Mouse (Mus musculus) hindbrain, embryonic 16.5 days (tissue): Measurements from ENCODE around the gene Golga4. TPM values are rescaled to one million over a fixed set of nuclear protein-coding genes. Genes with fewer than 3 reads are reported as not detected.

Experiments
- ATAC-seq: fragments of 200-750 bp; cut with Nextera tagmentation; 2 replicates; pipeline ENCODE4 v1.8.0; 2017; ENCODE audit warnings: moderate TSS enrichment, moderate library complexity
- H3K27ac ChIP-seq: fragments of 300-500 bp; sonication (generic); 2 replicates; pipeline ENCODE4 v1.5.1; 2014; ENCODE audit warnings: low read depth, mild to moderate bottlenecking, control low read depth, low read length, moderate library complexity
- H3K27me3 ChIP-seq: fragments of 300-500 bp; sonication (generic); replicated peaks from 2 replicates; pipeline ENCODE4 v1.6.1; 2014; ENCODE audit warnings: low read length; ENCODE audit not compliant: control insufficient read depth, insufficient read depth
- H3K36me3 ChIP-seq: fragments of 300-500 bp; sonication (generic); 2 replicates; pipeline ENCODE4 v1.6.1; 2014; ENCODE audit warnings: mild to moderate bottlenecking, low read length, moderate library complexity, mixed read lengths; ENCODE audit not compliant: control insufficient read depth, insufficient read depth
- H3K4me1 ChIP-seq: fragments of 300-500 bp; sonication (generic); 2 replicates; pipeline ENCODE4 v1.6.1; 2014; ENCODE audit warnings: low read depth, low read length; ENCODE audit not compliant: control insufficient read depth, insufficient read depth
- H3K4me2 ChIP-seq: fragments of 300-500 bp; sonication (generic); 2 replicates; pipeline ENCODE4 v1.6.1; 2014; ENCODE audit warnings: mild to moderate bottlenecking, low read length, control low read depth, moderate library complexity
- H3K4me3 ChIP-seq: fragments of 300-500 bp; sonication (generic); 2 replicates; pipeline ENCODE4 v1.5.1; 2014; ENCODE audit warnings: mild to moderate bottlenecking, low read length, control low read depth, moderate library complexity
- H3K9ac ChIP-seq: fragments of 300-500 bp; sonication (generic); 2 replicates; pipeline ENCODE4 v1.6.1; 2014; ENCODE audit warnings: low read depth, mild to moderate bottlenecking, control low read depth, low read length, moderate library complexity
- H3K9me3 ChIP-seq: fragments of 300-500 bp; sonication (generic); 2 replicates; pipeline ENCODE4 v1.6.1; 2014; ENCODE audit warnings: mild to moderate bottlenecking, low read length, moderate library complexity; ENCODE audit not compliant: control insufficient read depth
- WGBS: fragments of 180-500 bp; shearing (Covaris S2); extraction: QIAGEN DNeasy Blood & Tissue Kit; methylation state at CpG from one replicate; pipeline ENCODE4 v1.1.7; 2014; 5-methylcytosine and 5-hydroxymethylcytosine counted together
- polyA plus RNA-seq: library from polyadenylated mRNA; unstranded; fragments of >200 nt; fragmentation: Nextera tagmentation; extraction: Ambion mirVana; gene quantifications from 2 replicates; pipeline ENCODE4 v1.2.1, GENCODE M21; 2015

The Golga4 gene
- polyA plus RNA-seq, 1 experiment from 2014 or later, result 36.5 TPM

DNA sequence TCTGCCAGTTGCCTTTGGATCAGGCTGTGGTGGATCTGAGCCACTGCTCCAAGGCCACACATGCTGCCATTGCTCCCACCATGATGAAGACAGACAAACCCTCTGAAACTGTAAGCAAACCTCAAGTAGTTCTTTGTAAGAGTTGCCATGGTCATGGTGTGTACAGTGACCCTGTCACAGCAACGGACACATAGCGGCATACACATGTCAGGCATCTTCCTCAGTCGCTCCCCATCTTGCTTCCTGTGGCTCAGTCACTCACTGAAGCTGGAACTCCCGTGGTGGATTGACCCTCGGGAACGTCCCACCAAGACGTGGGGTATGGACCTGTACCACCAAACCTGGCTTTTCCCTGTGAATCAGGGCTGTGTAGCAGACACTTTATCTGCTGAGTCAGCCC, 57.8 kb downstream of the Golga4 start:
- H3K9me3 ChIP-seq, result no peaks in the 10 kb centered on the region
- no peak overlapping the region for H3K9ac ChIP-seq
- WGBS, result 94% methylated on average over 7 of the region's 7 CpGs
- no peak for ATAC-seq
- peaks cover 63% of the 10 kb centered on the region for H3K36me3 ChIP-seq
- no peaks in the 10 kb centered on the region for H3K27me3 ChIP-seq
- no peak overlapping the region for H3K4me2 ChIP-seq
- no peak overlapping the region for H3K27ac ChIP-seq
- H3K4me3 ChIP-seq, result no peak overlapping the region
- H3K4me1 ChIP-seq, result no peaks in the 10 kb centered on the region

DNA sequence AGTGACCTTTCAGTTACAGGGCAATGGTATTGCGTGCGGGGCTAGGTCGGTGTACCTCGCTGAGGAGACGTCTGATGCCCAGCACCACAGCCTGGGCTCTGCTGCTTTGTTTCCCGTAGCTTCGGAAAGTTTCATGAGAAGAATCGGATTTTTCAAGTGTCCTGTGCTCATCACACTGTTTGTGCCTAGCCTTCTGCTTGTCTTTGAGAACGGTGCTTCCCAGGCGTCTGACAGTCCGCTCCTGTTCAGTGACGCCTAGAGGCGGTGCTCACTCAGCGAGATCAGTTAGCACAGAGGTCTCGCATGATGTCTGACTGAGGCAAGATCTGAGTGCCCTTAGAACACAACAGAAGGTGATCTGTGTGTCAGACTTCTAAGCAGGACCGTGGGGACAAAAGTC, 58.6 kb downstream of the Golga4 start:
- ATAC-seq, result no peak
- 94% methylated on average over 16 of the region's 16 CpGs for WGBS

DNA sequence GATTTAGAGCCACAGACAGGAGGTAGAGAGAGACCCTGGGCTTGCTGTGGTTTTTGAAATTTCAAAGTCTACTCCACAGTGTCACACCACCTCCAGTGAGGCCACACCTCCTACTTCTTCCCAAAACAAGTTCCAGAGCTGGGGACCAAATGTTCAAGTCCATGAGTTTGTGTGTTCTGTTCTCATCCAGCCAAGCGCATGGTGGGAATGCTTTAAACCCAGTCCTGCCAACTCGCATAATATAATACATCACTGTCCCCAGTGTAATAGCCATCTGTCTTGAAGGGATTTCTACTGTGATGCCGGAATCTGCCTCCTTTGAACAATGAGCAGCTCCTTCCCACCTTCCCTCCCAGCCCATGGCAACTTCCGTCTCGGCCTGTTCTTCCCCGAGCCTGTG, 63.3 kb downstream of the Golga4 start:
- Histone ChIP-seq H3K36me3 (peaks cover 37% of the 10 kb centered on the region), H3K4me2 (no peak overlapping the region), H3K27ac (no peak overlapping the region), H3K9me3 (no peaks in the 10 kb centered on the region), H3K9ac (no peak overlapping the region), H3K27me3 (no peaks in the 10 kb centered on the region), H3K4me1 (no peaks in the 10 kb centered on the region), H3K4me3 (no peak overlapping the region)
- ATAC-seq, result no peak
- 73% methylated on average over 6 of the region's 6 CpGs for WGBS

More for the DNA sequence above, 58.6 kb downstream of the Golga4 start:
- Histone ChIP-seq H3K27me3 (no peaks in the 10 kb centered on the region), H3K27ac (no peak overlapping the region), H3K36me3 (peaks cover 64% of the 10 kb centered on the region), H3K4me3 (no peak overlapping the region), H3K9ac (no peak overlapping the region), H3K4me2 (no peak overlapping the region), H3K4me1 (no peaks in the 10 kb centered on the region), H3K9me3 (no peaks in the 10 kb centered on the region)

DNA sequence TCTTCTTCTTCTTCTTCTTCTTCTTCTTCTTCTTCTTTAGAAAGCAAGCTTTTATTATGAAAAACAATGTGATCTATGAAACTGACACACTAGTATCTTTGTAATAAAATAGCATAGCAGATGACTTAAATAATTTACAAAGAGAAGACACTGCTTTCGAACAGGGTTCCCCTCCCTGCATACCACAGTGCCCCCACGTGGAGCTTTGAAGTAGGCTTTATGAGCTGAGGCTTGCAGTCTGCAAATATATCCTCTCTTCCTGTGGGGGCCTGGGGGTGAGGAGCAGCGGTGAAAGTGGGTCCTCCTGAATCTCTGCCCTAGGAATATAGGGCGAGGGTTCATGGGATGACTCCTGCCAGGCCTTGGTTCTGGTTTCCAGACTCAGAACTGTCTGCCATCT, 64.8 kb downstream of the Golga4 start:
- Histone ChIP-seq H3K9me3 (no peaks in the 10 kb centered on the region), H3K4me2 (no peak overlapping the region), H3K4me1 (no peaks in the 10 kb centered on the region), H3K27ac (no peak overlapping the region), H3K9ac (no peak overlapping the region), H3K27me3 (no peaks in the 10 kb centered on the region), H3K4me3 (no peak overlapping the region), H3K36me3 (peaks cover 34% of the 10 kb centered on the region)
- ATAC-seq, result no peak
- WGBS, result 85% methylated on average over 4 of the region's 4 CpGs

DNA sequence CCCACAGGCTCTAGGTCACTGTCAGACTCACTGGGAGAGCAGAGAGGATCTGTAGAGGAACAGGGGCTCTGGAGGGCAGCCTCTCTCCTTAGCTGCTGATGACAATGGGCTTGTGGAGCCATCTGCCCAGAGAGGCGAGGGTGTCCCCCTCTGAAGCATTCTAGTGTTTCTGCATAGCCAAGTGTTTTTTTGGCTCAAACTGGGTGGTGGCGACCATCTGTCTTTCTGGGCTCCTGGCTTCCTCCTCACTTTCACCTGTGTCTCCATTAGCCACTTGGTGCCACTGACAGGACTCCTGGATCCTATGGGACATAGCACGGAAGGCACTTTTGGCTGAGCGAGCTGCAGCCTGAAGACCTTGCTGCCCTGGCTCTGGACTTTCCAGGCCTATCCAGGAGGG, 65.6 kb downstream of the Golga4 start:
- peaks cover 34% of the 10 kb centered on the region for H3K36me3 ChIP-seq
- H3K9ac ChIP-seq, result no peak overlapping the region
- no peaks in the 10 kb centered on the region for H3K4me1 ChIP-seq
- WGBS, result 89% methylated on average over 4 of the region's 4 CpGs
- H3K27ac ChIP-seq, result no peak overlapping the region
- no peak overlapping the region for H3K4me3 ChIP-seq
- H3K9me3 ChIP-seq, result no peaks in the 10 kb centered on the region
- ATAC-seq, result no peak
- H3K4me2 ChIP-seq, result no peak overlapping the region
- no peaks in the 10 kb centered on the region for H3K27me3 ChIP-seq

DNA sequence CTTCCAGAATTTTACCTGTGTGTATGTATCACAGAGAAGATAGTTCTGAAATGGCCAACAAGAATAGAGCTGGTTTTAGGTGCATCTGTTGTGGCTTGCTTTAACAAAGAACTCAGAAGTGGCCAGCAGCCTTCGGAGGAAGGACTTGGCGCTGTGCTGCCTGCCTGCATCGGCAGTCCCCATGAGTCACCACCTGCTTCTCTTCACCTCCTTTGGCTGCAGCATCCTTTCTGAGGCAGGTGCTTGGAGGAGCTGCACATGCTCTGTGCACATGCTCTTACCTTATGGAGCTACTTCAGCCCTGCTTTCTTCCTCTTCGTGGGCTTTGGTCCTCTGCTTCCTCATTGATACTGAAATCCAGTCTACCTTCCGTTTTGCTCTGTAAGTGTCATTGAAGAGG, 68.8 kb downstream of the Golga4 start:
- Histone ChIP-seq H3K9me3 (no peaks in the 10 kb centered on the region), H3K27ac (no peak overlapping the region), H3K4me1 (no peaks in the 10 kb centered on the region), H3K27me3 (no peaks in the 10 kb centered on the region), H3K4me3 (no peak overlapping the region), H3K4me2 (no peak overlapping the region), H3K9ac (no peak overlapping the region), H3K36me3 (peaks cover 24% of the 10 kb centered on the region)
- WGBS, result 93% methylated on average over 5 of the region's 5 CpGs
- ATAC-seq, result no peak

DNA sequence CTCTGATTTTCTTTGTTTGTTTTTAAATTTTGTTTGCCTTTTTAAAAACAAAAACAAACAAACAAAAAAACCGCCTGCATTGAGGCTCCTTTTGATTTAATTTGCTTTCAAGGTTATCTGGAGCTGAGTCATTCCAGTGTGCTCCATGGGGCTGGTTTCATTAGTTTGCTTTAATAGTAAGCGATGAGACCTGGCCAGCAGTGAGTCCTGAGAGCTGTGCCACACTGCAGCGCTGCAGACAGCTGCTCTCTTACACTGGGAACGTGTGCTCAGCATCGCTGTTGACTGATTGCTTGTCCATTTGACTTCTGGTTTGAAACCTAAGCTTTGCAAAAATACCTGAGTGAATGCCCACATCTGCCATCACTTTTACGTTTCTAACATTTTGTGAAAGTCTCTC, 74.3 kb downstream of the Golga4 start:
- WGBS, result 79% methylated on average over 6 of the region's 6 CpGs
- Histone ChIP-seq H3K36me3 (peaks cover 16% of the 10 kb centered on the region), H3K27me3 (no peaks in the 10 kb centered on the region), H3K9me3 (no peaks in the 10 kb centered on the region), H3K4me1 (no peaks in the 10 kb centered on the region), H3K27ac (no peak overlapping the region), H3K9ac (no peak overlapping the region), H3K4me3 (no peak overlapping the region), H3K4me2 (no peak overlapping the region)
- ATAC-seq, result no peak

DNA sequence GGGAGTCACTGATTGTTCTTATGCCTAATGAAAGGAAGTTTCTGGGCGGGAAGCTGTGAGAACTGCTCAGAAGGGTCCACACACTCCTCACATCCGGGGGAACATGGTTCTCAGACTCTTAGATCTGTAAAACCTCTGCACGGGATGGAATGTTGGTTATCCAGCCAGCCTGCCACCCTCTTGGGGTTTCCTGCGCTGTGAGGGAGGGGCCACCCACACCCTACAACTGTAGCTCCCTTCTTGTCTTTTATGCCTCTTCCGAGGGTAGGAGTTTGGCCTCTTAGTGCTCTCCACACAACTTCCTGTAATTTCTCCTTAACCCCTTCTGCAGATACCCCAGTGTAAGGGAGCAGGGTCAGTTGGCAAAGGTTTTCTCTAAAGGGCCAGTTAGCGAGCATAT, 76.7 kb downstream of the Golga4 start:
- peaks cover 9% of the 10 kb centered on the region for H3K36me3 ChIP-seq
- no peak overlapping the region for H3K27ac ChIP-seq
- H3K9me3 ChIP-seq, result no peaks in the 10 kb centered on the region
- no peak for ATAC-seq
- H3K27me3 ChIP-seq, result no peaks in the 10 kb centered on the region
- 84% methylated on average over 6 of the region's 6 CpGs for WGBS
- H3K4me2 ChIP-seq, result no peak overlapping the region
- no peak overlapping the region for H3K9ac ChIP-seq
- no peak overlapping the region for H3K4me3 ChIP-seq
- no peaks in the 10 kb centered on the region for H3K4me1 ChIP-seq

DNA sequence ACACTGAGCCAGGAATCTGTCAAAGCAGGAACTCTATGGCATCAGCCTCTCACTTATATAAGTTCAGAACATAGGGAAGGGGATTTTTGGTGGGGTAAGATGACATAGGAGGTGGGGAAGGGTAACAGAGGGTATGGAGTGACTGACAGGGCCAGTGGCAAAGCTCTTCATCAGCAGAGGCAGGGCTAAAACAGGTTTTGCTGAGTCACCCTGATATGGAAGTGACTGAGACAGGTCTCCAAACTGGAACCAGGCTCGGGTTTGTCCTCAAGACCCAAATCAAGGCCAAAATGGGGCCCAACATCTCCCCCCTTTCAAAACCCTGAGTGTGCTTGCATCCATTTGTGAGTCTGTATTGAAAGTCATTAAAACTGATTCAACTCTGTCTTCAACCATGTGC, 78.8 kb downstream of the Golga4 start:
- 100% methylated on average over 1 of the region's 1 CpGs for WGBS
- Histone ChIP-seq H3K9me3 (no peaks in the 10 kb centered on the region), H3K4me1 (no peaks in the 10 kb centered on the region), H3K36me3 (peaks cover 9% of the 10 kb centered on the region), H3K4me3 (no peak overlapping the region), H3K27ac (no peak overlapping the region), H3K9ac (no peak overlapping the region), H3K4me2 (no peak overlapping the region), H3K27me3 (no peaks in the 10 kb centered on the region)
- ATAC-seq, result no peak

DNA sequence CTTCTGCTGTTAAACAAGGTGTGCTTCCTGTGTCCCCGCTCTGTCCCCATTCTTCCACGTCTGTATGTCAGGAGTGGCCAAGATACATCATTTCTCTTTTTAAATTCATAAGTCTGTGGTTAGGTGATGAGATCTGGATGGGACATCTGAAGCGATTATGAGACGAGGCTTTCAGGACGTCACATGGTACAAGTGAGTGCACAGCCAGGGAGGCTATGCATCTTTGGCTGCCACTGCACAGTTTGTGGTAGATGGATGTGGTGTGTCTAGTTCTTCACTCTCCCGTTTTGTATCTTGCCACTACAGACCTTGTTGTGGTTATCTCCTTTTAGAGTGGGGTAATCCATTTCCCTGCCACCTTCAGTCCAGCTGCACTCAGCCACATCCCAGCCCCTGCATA, 79.9 kb downstream of the Golga4 start:
- H3K27me3 ChIP-seq, result no peaks in the 10 kb centered on the region
- no peak for ATAC-seq
- no peak overlapping the region for H3K9ac ChIP-seq
- H3K9me3 ChIP-seq, result no peaks in the 10 kb centered on the region
- WGBS, result 80% methylated on average over 6 of the region's 6 CpGs
- no peak overlapping the region for H3K4me3 ChIP-seq
- no peak overlapping the region for H3K27ac ChIP-seq
- peaks cover 9% of the 10 kb centered on the region for H3K36me3 ChIP-seq
- H3K4me2 ChIP-seq, result no peak overlapping the region
- H3K4me1 ChIP-seq, result peaks cover 6% of the 10 kb centered on the region
